Mouse (Mus musculus) c-Kit-negative CD71-positive TER-119-positive erythroid progenitor cells, embryonic 14.5 days (primary cell): ENCODE measurements around the gene Cox6b1.

Source experiments
- DNase-seq: peaks from one replicate; pipeline ENCODE4 v3.0.0-alpha.2; 2013; ENCODE audit warnings: low read depth, low spot score

Cox6b1 gene

GRCm38 (mm10) chr7:30610043-30610442, 15.9 kb downstream of the Cox6b1 start:
- no peak for DNase-seq

- no peak for DNase-seq
Measured at GRCm38 (mm10) chr7:30608476-30608875, 17.5 kb downstream of the Cox6b1 start.

- no peak for DNase-seq
Measured at GRCm38 (mm10) chr7:30607706-30608309, 18.1 kb downstream of the Cox6b1 start.

GRCm38 (mm10) chr7:30604944-30605343, 21.0 kb downstream of the Cox6b1 start:
- DNase-seq: no peak

- DNase-seq: no peak
Measured at GRCm38 (mm10) chr7:30604424-30604823, 21.5 kb downstream of the Cox6b1 start.

- DNase-seq: no peak
Measured at GRCm38 (mm10) chr7:30602583-30602982, 23.4 kb downstream of the Cox6b1 start.

- no peak for DNase-seq
Measured at GRCm38 (mm10) chr7:30600651-30601050, 25.3 kb downstream of the Cox6b1 start.

GRCm38 (mm10) chr7:30599933-30600353, 26.0 kb downstream of the Cox6b1 start:
- peak; percentile 66 for DNase-seq

GRCm38 (mm10) chr7:30598786-30599185, 27.2 kb downstream of the Cox6b1 start, which contains the start of gene Zbtb32:
Gene Zbtb32 (minus strand): TSS chr7:30598909.
- no peak for DNase-seq

GRCm38 (mm10) chr7:30596811-30597210, 29.1 kb downstream of the Cox6b1 start:
- DNase-seq: no peak

- no peak for DNase-seq
Measured at GRCm38 (mm10) chr7:30596093-30596492, 29.9 kb downstream of the Cox6b1 start.

GRCm38 (mm10) chr7:30594510-30595024, 31.4 kb downstream of the Cox6b1 start:
- no peak for DNase-seq

- no peak for DNase-seq
Measured at GRCm38 (mm10) chr7:30593579-30594509, 32.1 kb downstream of the Cox6b1 start.

GRCm38 (mm10) chr7:30592772-30593423, 33.1 kb downstream of the Cox6b1 start:
- no peak for DNase-seq

GRCm38 (mm10) chr7:30591605-30591951, 34.4 kb downstream of the Cox6b1 start:
- no peak for DNase-seq

GRCm38 (mm10) chr7:30590927-30591604, 34.9 kb downstream of the Cox6b1 start:
- no peak for DNase-seq

GRCm38 (mm10) chr7:30589435-30590301, 36.3 kb downstream of the Cox6b1 start:
- DNase-seq: peak; percentile 60

- DNase-seq: peak; percentile 88
Measured at GRCm38 (mm10) chr7:30588676-30589434, 37.1 kb downstream of the Cox6b1 start, which contains the start of gene Kmt2b. Gene Kmt2b (minus strand): TSS chr7:30588726.

- DNase-seq: peak; percentile 36
Measured at GRCm38 (mm10) chr7:30587842-30588667, 37.9 kb downstream of the Cox6b1 start.
